Mouse (Mus musculus) midbrain, embryonic 14.5 days (tissue): Measurements from ENCODE around the gene Amigo2. TPM values are rescaled to one million over a fixed set of nuclear protein-coding genes. Genes with fewer than 3 reads are reported as not detected.
A peak's percentile ranks its signal among the peaks of the same experiment; 100 is the strongest.

Experiments used
- ATAC-seq: fragments of 200-750 bp; cut with Nextera tagmentation; 2 replicates; pipeline ENCODE4 v1.8.0; 2017; ENCODE audit warnings: moderate number of reproducible peaks, moderate library complexity; ENCODE audit not compliant: low FRiP score, low TSS enrichment
- DNase-seq: peaks from one replicate; pipeline ENCODE4 v3.0.0-alpha.2; 2015
- H3K27ac ChIP-seq: fragments of 300-500 bp; sonication (generic); replicated peaks from 2 replicates; pipeline ENCODE4 v1.5.1; 2014; ENCODE audit warnings: mild to moderate bottlenecking, low read depth, low read length, moderate library complexity
- H3K27me3 ChIP-seq: fragments of 300-500 bp; sonication (generic); 2 replicates; pipeline ENCODE4 v1.6.1; 2014; ENCODE audit warnings: low read length, control low read depth, mixed read lengths; ENCODE audit not compliant: control insufficient read depth, insufficient read depth
- H3K36me3 ChIP-seq: fragments of 300-500 bp; sonication (generic); 2 replicates; pipeline ENCODE4 v1.6.1; 2014; ENCODE audit warnings: low read length, control low read depth; ENCODE audit not compliant: control insufficient read depth, insufficient read depth
- H3K4me1 ChIP-seq: fragments of 300-500 bp; sonication (generic); 2 replicates; pipeline ENCODE4 v1.6.1; 2014; ENCODE audit warnings: mild to moderate bottlenecking, antibody characterized with exemption, low read length, control low read depth; ENCODE audit not compliant: control insufficient read depth, insufficient read depth
- H3K4me2 ChIP-seq: fragments of 300-500 bp; sonication (generic); 2 replicates; pipeline ENCODE4 v1.6.1; 2014; ENCODE audit warnings: mild to moderate bottlenecking, low read length, moderate library complexity
- H3K4me3 ChIP-seq: fragments of 300-500 bp; sonication (generic); replicated peaks from 2 replicates; pipeline ENCODE4 v1.5.1; 2014; ENCODE audit warnings: low read depth, low read length
- H3K9ac ChIP-seq: fragments of 300-500 bp; sonication (generic); replicated peaks from 2 replicates; pipeline ENCODE4 v1.6.1; 2014; ENCODE audit warnings: mild to moderate bottlenecking, low read length, moderate library complexity
- H3K9me3 ChIP-seq: fragments of 300-500 bp; sonication (generic); 2 replicates; pipeline ENCODE4 v1.6.1; 2016; ENCODE audit warnings: low read length, control low read depth, mixed read lengths; ENCODE audit not compliant: control insufficient read depth
- WGBS: fragments of 180-500 bp; shearing (Covaris S2); extraction: QIAGEN DNeasy Blood & Tissue Kit; methylation state at CpG from one replicate; pipeline ENCODE4 v1.1.7; 2014; 5-methylcytosine and 5-hydroxymethylcytosine counted together
- polyA plus RNA-seq: library from polyadenylated mRNA; unstranded; fragments of >200 nt; fragmentation: Nextera tagmentation; extraction: Ambion mirVana; gene quantifications from 2 replicates; pipeline ENCODE4 v1.2.1, GENCODE M21; 2014

Amigo2 gene
- polyA plus RNA-seq, 1 experiment from 2014 or later: 16.9 TPM

DNA sequence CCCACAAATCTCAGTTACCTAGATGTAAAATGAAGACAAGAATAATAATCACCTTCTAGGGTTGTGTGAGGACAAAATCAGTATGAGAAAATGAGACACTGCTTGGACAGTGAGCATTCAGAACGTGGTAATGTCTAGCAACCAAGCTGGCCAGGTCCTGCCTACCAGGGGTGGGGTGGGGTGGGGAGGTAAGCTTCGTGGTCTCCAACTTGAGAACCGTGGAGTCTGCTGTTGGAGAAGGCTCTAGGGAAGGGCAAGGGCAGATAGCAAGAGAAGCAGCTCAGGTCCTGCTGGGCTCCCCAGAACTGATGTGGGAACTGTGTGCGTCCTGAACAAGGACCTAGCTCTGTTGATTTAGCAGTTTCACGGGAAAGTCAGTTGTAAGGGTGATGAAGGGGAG, 37.1 kb upstream of the Amigo2 start:
- Histone ChIP-seq H3K27ac (no peak overlapping the region), H3K9ac (no peak overlapping the region), H3K4me3 (no peak overlapping the region), H3K4me1 (peaks cover 11% of the 10 kb centered on the region; the same call in 1 of the 2 replicates), H3K36me3 (no peaks in the 10 kb centered on the region), H3K9me3 (no peaks in the 10 kb centered on the region), H3K4me2 (no peak overlapping the region), H3K27me3 (no peaks in the 10 kb centered on the region)
- no peak for ATAC-seq
- WGBS: 85% methylated on average over 5 of the region's 5 CpGs
- no peak for DNase-seq

DNA sequence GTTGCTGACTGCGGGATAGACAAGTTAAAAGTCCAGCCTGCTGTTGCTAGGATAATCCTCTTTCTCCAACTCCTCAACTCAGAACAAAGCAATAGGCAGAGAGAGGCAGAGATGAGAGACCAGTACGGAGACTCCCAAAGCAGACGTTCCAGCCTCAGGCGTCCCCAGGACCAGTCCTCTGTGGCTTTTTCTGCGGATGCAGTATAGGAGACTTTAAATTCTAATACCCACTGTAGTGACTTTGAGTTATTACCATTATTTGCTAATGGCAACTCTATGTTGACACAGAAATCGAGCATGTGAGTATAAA, 35.4 kb upstream of the Amigo2 start:
- ATAC-seq (no peak), DNase-seq (no peak)
- Histone ChIP-seq H3K4me2 (0 out of 2 replicates have a peak overlapping the region, but pooled peaks have one; percentile 5), H3K4me1 (peaks cover 13% of the 10 kb centered on the region; the same call in 1 of the 2 replicates), H3K27me3 (no peaks in the 10 kb centered on the region), H3K27ac (peak overlapping the region; percentile 54; the same call in 1 of the 2 replicates), H3K9me3 (no peaks in the 10 kb centered on the region), H3K4me3 (no peak overlapping the region), H3K36me3 (no peaks in the 10 kb centered on the region), H3K9ac (no peak overlapping the region; the same call in 1 of the 2 replicates)
- WGBS: 33% methylated on average over 6 of the region's 6 CpGs

DNA sequence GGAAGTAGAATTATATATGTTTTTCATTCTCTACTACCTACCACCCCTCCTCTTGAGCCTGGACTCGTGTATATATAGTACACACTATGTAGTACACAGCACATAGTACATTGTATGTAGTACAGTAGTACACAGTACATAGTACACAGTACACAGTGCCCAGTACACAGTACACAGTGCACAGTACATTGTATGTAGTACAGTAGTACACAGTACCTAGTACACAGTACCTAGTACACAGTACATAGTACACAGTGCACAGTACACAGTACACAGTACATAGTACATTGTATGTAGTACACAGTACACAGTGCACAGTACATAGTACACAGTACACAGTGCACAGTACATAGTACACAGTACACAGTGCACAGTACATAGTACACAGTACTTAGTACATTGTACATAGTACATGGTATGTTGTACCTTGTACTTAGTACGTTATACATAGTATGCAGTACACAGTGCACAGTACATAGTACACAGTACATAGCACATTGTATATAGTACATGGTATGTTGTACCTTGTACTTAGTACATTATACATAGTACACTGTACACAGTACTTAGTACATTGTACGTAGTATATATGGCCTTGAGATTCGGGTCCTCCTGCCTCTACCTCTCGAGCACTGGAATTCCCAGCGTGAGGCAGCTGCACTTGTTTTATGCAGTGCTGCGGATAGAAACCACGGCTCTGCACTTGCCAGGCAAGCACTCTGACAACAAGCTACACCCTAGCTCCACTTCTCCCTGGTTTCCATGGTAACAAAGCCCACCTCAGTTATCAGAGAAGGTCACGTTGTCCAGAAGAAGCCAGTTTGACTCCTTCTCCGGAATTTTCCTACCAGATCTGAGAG, 34.9 kb upstream of the Amigo2 start:
- Histone ChIP-seq H3K27me3 (no peaks in the 10 kb centered on the region), H3K4me3 (no peak overlapping the region), H3K4me1 (peaks cover 18% of the 10 kb centered on the region; the same call in 1 of the 2 replicates), H3K27ac (peak overlapping the region; percentile 54; the same call in 1 of the 2 replicates), H3K9ac (no peak overlapping the region; the same call in 1 of the 2 replicates), H3K4me2 (0 out of 2 replicates have a peak overlapping the region, but pooled peaks have one; percentile 5), H3K9me3 (no peaks in the 10 kb centered on the region), H3K36me3 (no peaks in the 10 kb centered on the region)
- ATAC-seq (peak; percentile 46; the same call in 1 of the 2 replicates), DNase-seq (peak; percentile 84)
- WGBS: 38% methylated on average over 10 of the region's 10 CpGs

DNA sequence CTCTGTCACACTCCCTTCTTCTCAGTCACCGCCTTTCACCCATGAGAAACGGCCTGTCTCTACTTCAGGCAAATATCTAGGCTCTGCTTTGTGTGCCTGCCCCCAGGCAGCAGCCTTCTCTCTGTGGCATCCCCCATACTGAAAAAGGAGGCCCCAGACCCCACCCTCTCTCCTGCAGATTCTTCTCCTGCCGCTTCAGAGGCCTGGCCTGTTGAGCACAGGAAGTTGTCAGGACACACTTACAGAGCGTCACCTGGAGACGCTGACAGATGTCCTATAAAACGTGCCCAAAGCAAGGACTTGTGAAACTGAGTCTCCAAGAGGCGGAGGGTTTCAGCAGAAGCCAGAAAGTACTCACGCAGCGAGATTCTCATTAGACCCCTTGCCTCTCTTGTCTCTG, 33.7 kb upstream of the Amigo2 start:
- no peaks in the 10 kb centered on the region for H3K27me3 ChIP-seq
- H3K27ac ChIP-seq: no peak overlapping the region; the same call in 1 of the 2 replicates
- H3K4me1 ChIP-seq: peaks cover 24% of the 10 kb centered on the region; the same call in 1 of the 2 replicates
- 71% methylated on average over 9 of the region's 9 CpGs for WGBS
- ATAC-seq (no peak), DNase-seq (no peak)
- no peak overlapping the region for H3K4me3 ChIP-seq
- H3K9ac ChIP-seq: no peak overlapping the region
- H3K9me3 ChIP-seq: no peaks in the 10 kb centered on the region
- H3K36me3 ChIP-seq: no peaks in the 10 kb centered on the region
- no peak overlapping the region for H3K4me2 ChIP-seq

DNA sequence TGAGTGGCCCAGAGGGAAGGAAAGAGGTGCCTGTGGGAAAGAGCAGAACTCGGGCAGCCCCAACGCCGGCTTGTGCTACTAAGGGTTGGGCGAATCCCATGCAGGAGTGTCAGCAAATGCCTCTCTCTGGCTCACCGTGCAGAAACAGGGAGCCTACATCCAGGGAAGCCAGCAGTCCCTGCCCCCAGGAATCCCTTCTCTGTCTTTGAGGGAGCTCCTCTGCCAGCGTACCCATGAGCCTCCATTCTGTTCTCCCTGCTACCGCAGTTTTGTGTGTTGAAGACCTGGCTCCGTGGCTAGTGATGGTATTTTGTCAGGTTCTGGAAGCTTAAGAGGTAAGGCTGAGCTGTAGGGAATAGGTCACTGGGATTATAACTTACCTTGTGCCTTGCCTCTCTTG, 33.0 kb upstream of the Amigo2 start:
- DNase-seq: no peak
- 87% methylated on average over 8 of the region's 8 CpGs for WGBS
- peaks cover 24% of the 10 kb centered on the region; the same call in 1 of the 2 replicates for H3K4me1 ChIP-seq
- H3K9ac ChIP-seq: no peak overlapping the region
- no peaks in the 10 kb centered on the region for H3K27me3 ChIP-seq
- H3K27ac ChIP-seq: no peak overlapping the region
- no peak for ATAC-seq
- no peak overlapping the region for H3K4me3 ChIP-seq
- H3K36me3 ChIP-seq: no peaks in the 10 kb centered on the region
- no peak overlapping the region for H3K4me2 ChIP-seq
- H3K9me3 ChIP-seq: no peaks in the 10 kb centered on the region

DNA sequence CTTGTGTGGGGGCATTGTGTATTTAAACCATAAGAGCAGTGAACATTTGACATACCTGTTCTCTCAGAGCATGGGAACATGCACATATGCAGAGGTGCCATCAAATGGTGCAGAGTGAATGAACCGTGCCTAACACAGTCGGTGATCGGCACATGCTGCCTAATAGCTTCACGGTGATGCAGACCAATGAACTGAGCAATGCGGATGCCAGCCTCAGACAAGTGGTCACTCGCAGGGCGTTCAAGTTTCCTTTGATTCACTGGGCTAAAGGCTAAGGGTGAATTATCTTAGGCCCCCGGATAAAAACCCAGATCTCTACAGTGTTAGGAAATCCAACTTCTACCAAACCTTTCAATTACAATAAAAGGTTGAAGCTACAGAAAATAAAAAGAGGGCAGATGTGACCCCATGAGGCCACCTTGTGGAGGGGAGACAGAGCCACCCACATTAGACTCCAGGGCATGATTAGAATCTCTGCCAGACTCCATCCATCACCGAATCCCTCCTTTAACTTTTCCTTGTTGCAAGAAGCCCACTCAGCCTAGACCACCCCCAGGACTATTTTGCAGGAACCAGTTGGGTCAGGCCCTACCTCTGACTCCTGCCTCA, 31.4 kb upstream of the Amigo2 start:
- Histone ChIP-seq H3K4me1 (peaks cover 21% of the 10 kb centered on the region; the same call in 1 of the 2 replicates), H3K9me3 (no peaks in the 10 kb centered on the region), H3K4me3 (no peak overlapping the region), H3K4me2 (no peak overlapping the region), H3K27me3 (no peaks in the 10 kb centered on the region), H3K36me3 (no peaks in the 10 kb centered on the region), H3K9ac (no peak overlapping the region), H3K27ac (no peak overlapping the region)
- ATAC-seq (no peak), DNase-seq (no peak)
- 87% methylated on average over 9 of the region's 9 CpGs for WGBS

DNA sequence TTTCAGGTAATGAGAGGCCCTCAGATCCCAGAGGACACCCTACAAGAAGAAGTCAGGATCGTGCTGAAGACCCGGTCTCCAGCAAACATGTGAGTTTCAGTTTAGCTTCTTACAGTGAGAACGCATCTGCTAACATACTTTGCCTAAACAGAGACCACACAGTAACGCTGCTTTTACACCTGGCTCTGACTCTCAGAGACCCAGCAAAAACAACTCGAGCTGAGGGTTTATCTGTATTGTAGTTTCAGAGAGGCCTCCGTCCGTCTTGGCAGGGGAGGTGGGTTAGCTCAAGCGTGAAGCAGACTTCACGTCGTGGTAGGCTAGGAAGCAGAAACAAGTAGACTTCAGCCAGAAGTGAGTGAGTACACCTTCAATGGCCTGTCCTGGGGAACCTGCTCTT, 30.2 kb upstream of the Amigo2 start:
- no peaks in the 10 kb centered on the region for H3K27me3 ChIP-seq
- peaks cover 18% of the 10 kb centered on the region; the same call in 1 of the 2 replicates for H3K4me1 ChIP-seq
- no peak for ATAC-seq
- H3K9me3 ChIP-seq: no peaks in the 10 kb centered on the region
- no peak overlapping the region for H3K9ac ChIP-seq
- 0 out of 2 replicates have a peak overlapping the region, but pooled peaks have one; percentile 32 for H3K27ac ChIP-seq
- WGBS: 50% methylated on average over 10 of the region's 10 CpGs
- no peak overlapping the region for H3K4me3 ChIP-seq
- no peak overlapping the region for H3K4me2 ChIP-seq
- H3K36me3 ChIP-seq: no peaks in the 10 kb centered on the region
- DNase-seq: peak; percentile 48

DNA sequence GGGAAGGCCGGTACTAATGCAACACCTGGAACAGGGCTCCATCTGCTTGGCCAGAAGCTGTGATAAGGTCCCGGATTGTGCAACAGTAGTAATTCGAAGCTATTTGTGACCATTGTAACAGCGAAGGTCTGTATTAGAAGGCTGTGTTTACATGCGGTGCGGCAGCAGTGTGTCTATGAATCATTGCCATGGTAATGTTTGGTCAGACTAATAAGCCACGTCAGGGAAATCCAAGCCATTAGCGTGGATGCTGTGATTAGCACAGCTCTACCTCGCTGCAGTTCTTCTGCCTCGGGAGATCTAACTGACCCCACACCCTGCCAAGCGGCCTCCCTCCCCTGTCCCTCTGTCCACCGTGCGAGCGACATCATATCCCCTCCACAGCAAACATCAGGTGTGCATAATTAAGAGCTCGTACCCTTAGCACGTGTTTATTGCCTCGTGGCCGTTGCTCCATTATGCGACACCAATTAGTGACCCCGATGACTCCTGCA, 29.6 kb upstream of the Amigo2 start:
- Histone ChIP-seq H3K27ac (peak overlapping the region; percentile 34; the same call in 1 of the 2 replicates), H3K9ac (no peak overlapping the region), H3K27me3 (no peaks in the 10 kb centered on the region), H3K9me3 (no peaks in the 10 kb centered on the region), H3K4me2 (peak overlapping the region; percentile 3; the same call in 1 of the 2 replicates), H3K36me3 (no peaks in the 10 kb centered on the region), H3K4me1 (peaks cover 17% of the 10 kb centered on the region; the same call in 1 of the 2 replicates), H3K4me3 (no peak overlapping the region)
- peak; percentile 58 for DNase-seq
- WGBS: 46% methylated on average over 20 of the region's 20 CpGs
- no peak for ATAC-seq
